Mouse (Mus musculus) liver, embryonic 12.5 days (tissue): ENCODE measurements at regions not wholly inside any gene's neighbourhood (a gene's known extent, or its start where the extent isn't known, plus 50 kb on each side); places are given as distances from the start of the nearest gene placed in this dataset.

Experiments
- ATAC-seq: fragments of 200-750 bp; cut with Nextera tagmentation; 2 replicates; pipeline ENCODE4 v1.8.0; 2017; ENCODE audit warnings: moderate number of reproducible peaks, mild to moderate bottlenecking, moderate library complexity
- H3K27ac ChIP-seq: fragments of 300-500 bp; sonication (generic); 2 replicates; pipeline ENCODE4 v1.5.1; 2016; ENCODE audit warnings: mild to moderate bottlenecking
- H3K27me3 ChIP-seq: fragments of 300-500 bp; sonication (generic); replicated peaks from 2 replicates; pipeline ENCODE4 v1.6.1; 2016; ENCODE audit warnings: mild to moderate bottlenecking, moderate library complexity
- H3K36me3 ChIP-seq: fragments of 300-500 bp; sonication (generic); 2 replicates; pipeline ENCODE4 v1.6.1; 2016; ENCODE audit warnings: mild to moderate bottlenecking, moderate library complexity
- H3K4me1 ChIP-seq: fragments of 300-500 bp; sonication (generic); 2 replicates; pipeline ENCODE4 v1.6.1; 2016
- H3K4me2 ChIP-seq: fragments of 300-500 bp; sonication (generic); 2 replicates; pipeline ENCODE4 v1.6.1; 2016; ENCODE audit warnings: mild to moderate bottlenecking, moderate library complexity
- H3K4me3 ChIP-seq: fragments of 300-500 bp; sonication (generic); 2 replicates; pipeline ENCODE4 v1.5.1; 2016; ENCODE audit warnings: mild to moderate bottlenecking, moderate library complexity
- H3K9ac ChIP-seq: fragments of 300-500 bp; sonication (generic); 2 replicates; pipeline ENCODE4 v1.6.1; 2016; ENCODE audit warnings: mild to moderate bottlenecking, moderate library complexity
- H3K9me3 ChIP-seq: fragments of 300-500 bp; sonication (generic); replicated peaks from 2 replicates; pipeline ENCODE4 v1.6.1; 2016; ENCODE audit warnings: mild to moderate bottlenecking, moderate library complexity
- WGBS: fragments of 180-500 bp; shearing (Covaris S2); methylation state at CpG from one replicate; pipeline ENCODE4 v1.1.7; 2016; ENCODE audit not compliant: insufficient replicate concordance; 5-methylcytosine and 5-hydroxymethylcytosine counted together

DNA sequence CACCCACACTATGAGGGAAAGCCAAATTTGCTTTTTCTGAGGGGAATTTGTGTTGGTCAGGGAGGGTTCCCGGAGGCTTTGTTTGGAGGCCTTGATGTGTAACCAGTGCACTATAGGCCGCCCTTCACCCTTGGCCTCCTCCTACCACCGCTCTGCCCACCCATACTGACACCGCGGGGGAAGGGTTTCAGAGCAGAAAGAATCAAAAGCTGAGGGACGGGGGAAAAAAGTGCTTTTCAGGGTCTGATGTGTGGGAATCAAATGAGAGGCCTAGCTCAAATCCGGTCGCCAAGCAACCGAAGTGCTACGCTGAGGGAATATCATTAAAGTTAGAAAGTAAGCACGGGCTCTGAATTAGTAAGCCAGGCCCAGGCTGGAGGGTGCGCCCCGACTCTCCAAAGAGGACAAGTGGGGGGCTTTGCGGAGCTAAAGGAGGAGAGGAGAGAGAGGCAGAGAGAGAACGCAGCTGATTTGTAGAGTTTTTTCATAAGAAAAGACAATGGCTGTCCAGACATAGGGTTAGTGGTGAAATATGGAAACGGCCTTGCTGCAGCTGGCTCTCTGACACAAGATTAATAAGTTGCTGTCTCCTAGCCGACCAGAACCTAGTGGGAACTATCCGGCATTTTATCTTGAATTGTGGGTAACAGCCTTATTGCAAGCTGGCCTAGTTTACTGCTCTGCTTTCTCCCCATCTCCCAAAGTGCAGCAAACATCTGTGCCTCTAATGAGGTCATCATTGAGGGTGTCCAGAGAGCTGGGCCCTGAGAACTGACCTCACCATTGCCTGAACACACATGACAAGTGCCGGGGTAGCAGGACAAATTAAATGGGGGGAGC is 438.3 kb downstream of the Sox2 start:
- Histone ChIP-seq H3K4me1 (no peaks in the 10 kb centered on the region), H3K4me3 (no peak overlapping the region), H3K27ac (no peak overlapping the region), H3K27me3 (no peaks in the 10 kb centered on the region), H3K4me2 (no peak overlapping the region), H3K9ac (no peak overlapping the region), H3K36me3 (no peaks in the 10 kb centered on the region), H3K9me3 (no peaks in the 10 kb centered on the region)
- 73% methylated on average over 19 of the region's 19 CpGs for WGBS
- ATAC-seq = no peak

DNA sequence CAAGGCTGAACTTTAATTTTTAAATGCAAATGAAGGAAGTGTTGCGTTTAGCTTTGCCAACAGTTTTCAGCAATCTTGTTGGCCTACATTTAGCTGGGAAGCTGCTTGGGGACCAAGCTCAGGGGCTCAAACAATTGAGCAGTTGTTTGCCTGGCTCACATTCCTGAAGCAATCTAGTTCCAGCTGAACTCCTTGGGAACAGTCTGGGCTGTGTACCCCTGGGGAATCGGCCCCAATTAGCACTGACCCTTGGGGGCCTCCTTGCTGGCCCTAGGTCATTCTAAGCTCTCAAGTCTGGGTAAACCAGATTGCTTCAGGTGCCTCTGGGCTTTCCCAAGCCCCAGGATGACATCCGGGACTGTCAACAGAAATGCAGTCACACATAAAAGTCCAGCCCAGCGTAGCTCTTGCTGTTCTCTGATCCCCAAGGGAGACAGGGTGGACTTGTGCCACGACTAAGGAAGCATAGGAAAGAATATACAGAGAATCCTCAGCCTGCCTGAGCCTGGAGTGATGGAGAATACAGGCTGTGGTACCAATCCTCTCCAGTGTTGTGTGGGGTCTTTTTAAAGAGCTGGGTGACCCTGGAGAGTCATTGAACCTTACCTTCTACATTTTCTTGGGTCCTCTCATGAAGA is 440.4 kb downstream of the Sox2 start:
- Histone ChIP-seq H3K36me3 (no peaks in the 10 kb centered on the region), H3K4me3 (no peak overlapping the region), H3K4me2 (no peak overlapping the region), H3K9me3 (no peaks in the 10 kb centered on the region), H3K9ac (no peak overlapping the region), H3K27me3 (no peaks in the 10 kb centered on the region), H3K4me1 (no peaks in the 10 kb centered on the region), H3K27ac (no peak overlapping the region)
- no peak for ATAC-seq
- whole genome bisulfite sequencing = 52% methylated on average over 5 of the region's 5 CpGs

DNA sequence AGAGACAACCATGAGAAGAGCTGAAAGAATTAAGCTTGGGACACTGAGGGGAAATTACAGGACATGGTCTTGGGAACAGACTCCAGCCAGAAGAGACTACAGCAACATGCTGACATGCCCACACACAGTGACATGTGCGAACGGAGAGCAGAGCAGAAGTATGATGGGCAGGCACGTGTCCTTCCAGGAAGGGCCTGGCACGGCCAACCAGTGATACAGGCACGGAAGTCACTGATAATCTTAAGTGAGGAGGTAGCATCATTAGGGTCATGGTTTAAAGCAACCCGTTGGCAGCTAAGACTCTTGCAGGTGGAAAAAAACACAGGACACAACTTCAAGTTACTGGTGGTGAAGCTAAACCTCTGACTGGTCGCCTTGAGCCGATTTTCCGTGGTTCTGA is 442.8 kb downstream of the Sox2 start:
- Histone ChIP-seq H3K4me1 (no peaks in the 10 kb centered on the region), H3K9me3 (no peaks in the 10 kb centered on the region), H3K4me2 (no peak overlapping the region), H3K36me3 (no peaks in the 10 kb centered on the region), H3K27ac (no peak overlapping the region), H3K9ac (no peak overlapping the region), H3K4me3 (no peak overlapping the region), H3K27me3 (no peaks in the 10 kb centered on the region)
- no peak for ATAC-seq
- 71% methylated on average over 9 of the region's 9 CpGs for WGBS

DNA sequence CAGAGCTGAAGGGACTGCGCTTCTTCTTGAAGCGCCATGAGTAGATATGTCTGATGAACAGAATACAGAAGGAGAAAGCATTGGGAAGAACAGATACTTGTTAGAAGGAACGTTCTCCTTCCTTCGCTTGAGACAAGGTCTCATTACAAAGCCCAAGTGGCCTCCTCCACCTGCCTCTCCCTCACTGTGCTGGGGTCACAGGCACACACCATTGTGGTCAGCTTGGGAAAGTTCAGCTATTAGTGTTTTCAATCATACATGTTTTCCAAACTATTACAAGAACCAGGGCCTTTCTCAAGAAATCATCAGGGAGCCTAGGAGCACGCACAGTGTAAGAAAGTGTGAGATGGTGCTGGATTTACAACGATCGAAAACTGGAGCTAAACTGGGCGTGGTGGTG is 445.0 kb downstream of the Sox2 start:
- Histone ChIP-seq H3K27me3 (no peaks in the 10 kb centered on the region), H3K4me2 (no peak overlapping the region), H3K27ac (no peak overlapping the region), H3K4me3 (no peak overlapping the region), H3K9me3 (no peaks in the 10 kb centered on the region), H3K36me3 (no peaks in the 10 kb centered on the region), H3K4me1 (no peaks in the 10 kb centered on the region), H3K9ac (no peak overlapping the region)
- ATAC-seq = no peak
- 77% methylated on average over 8 of the region's 8 CpGs for WGBS

DNA sequence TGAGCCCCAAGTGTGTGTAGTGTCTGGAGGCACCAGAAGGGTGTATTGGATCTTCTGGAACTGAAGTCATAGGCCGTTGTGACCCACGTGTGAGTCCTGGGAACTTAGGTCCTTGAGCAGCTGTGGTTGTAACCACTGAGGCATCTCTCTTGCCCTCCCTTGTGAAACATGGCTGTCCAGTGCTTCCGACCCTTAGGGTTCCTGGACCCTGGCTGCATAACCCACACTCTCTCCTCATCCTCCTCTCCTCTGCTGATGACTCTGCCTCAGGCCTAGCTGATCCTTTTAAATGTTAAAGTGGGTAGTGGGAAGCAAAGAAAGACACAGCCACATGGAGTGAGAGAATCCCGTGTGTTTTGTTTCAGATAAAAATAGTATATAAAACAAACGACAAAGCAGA is 446.2 kb downstream of the Sox2 start:
- no peak overlapping the region for H3K4me2 ChIP-seq
- 70% methylated on average over 5 of the region's 5 CpGs for WGBS

DNA sequence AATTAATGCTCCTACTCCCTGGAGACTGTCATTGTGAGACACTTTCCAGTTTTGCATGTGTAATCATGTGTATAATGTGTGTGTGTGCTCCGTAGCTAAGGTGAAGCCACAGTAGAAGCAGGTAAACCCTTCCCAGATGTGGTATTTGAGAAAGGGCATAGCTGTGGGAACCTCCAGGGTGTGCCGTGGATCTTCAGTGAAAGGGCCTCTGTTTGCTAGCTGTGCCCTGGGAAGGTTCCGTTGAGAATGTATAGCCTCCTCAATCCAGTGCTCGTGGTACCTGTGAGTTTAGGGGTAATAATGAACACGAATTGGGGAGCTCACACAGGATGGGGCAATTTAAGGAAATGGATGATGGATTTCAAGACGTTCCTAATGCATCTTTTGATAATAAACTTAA is 447.6 kb downstream of the Sox2 start:
- ATAC-seq = no peak
- no peaks in the 10 kb centered on the region for H3K36me3 ChIP-seq
- H3K9ac ChIP-seq = no peak overlapping the region
- no peak overlapping the region for H3K4me2 ChIP-seq
- H3K27me3 ChIP-seq = no peaks in the 10 kb centered on the region
- H3K27ac ChIP-seq = no peak overlapping the region
- no peaks in the 10 kb centered on the region for H3K4me1 ChIP-seq
- 66% methylated on average over 6 of the region's 6 CpGs for WGBS
- H3K4me3 ChIP-seq = no peak overlapping the region
- H3K9me3 ChIP-seq = no peaks in the 10 kb centered on the region

More for the DNA sequence above, 446.2 kb downstream of the Sox2 start:
- Histone ChIP-seq H3K4me1 (no peaks in the 10 kb centered on the region), H3K27me3 (no peaks in the 10 kb centered on the region), H3K4me3 (no peak overlapping the region), H3K9ac (no peak overlapping the region), H3K9me3 (no peaks in the 10 kb centered on the region), H3K36me3 (no peaks in the 10 kb centered on the region), H3K27ac (no peak overlapping the region)
- no peak for ATAC-seq

DNA sequence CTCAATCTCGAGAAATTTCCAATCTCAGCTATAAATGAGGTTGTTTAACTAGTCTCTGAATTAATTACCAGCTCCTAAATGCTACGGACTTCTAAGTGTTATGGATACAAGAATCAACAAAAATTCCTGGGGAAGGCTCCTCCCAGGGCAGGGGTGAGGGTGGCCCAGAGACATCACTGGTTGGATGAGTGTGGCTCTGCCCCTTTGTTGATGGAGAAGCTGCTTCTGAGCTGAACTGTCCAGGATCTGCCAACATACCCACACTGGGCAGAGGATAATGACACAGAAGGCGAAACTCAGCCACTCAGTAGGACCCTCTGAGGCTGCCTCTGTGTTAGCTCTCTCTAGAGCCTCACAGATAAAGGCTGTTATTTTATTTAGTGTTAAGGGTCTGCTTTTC is 449.0 kb downstream of the Sox2 start:
- H3K4me1 ChIP-seq = no peaks in the 10 kb centered on the region
- no peaks in the 10 kb centered on the region for H3K36me3 ChIP-seq
- H3K4me3 ChIP-seq = no peak overlapping the region
- ATAC-seq = no peak
- no peak overlapping the region for H3K4me2 ChIP-seq
- WGBS = 39% methylated on average over 3 of the region's 3 CpGs
- H3K9me3 ChIP-seq = no peaks in the 10 kb centered on the region
- no peaks in the 10 kb centered on the region for H3K27me3 ChIP-seq
- H3K9ac ChIP-seq = no peak overlapping the region
- no peak overlapping the region for H3K27ac ChIP-seq

DNA sequence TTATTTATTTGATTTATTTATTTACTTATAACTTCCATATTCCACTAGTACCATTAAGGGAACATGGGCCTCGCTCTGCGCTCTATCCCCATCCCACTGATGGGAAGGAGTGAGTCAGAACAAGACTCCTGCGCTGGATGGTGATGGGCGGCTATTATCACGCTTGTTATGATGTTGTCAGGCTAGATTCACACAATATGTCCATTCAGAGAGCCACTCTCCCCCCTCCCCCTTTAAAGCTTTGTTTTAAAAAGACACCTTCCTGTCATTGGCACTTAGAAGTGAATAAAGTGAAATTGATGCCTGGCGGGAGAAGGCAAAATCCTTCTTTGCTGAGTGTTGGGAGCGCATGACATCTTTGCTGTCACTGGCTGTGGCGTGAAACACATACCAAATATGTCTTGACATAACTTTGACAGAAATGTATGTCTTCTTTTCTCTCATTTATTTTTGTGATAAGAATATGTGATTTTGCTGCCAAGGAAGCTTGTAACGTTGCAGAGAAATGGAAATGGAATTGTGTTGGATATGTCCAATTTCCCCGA is 449.7 kb downstream of the Sox2 start:
- Histone ChIP-seq H3K36me3 (no peaks in the 10 kb centered on the region), H3K9ac (no peak overlapping the region), H3K9me3 (no peaks in the 10 kb centered on the region), H3K4me2 (no peak overlapping the region), H3K4me3 (no peak overlapping the region), H3K27me3 (no peaks in the 10 kb centered on the region), H3K27ac (no peak overlapping the region), H3K4me1 (no peaks in the 10 kb centered on the region)
- ATAC-seq = no peak
- 74% methylated on average over 10 of the region's 10 CpGs for whole genome bisulfite sequencing

DNA sequence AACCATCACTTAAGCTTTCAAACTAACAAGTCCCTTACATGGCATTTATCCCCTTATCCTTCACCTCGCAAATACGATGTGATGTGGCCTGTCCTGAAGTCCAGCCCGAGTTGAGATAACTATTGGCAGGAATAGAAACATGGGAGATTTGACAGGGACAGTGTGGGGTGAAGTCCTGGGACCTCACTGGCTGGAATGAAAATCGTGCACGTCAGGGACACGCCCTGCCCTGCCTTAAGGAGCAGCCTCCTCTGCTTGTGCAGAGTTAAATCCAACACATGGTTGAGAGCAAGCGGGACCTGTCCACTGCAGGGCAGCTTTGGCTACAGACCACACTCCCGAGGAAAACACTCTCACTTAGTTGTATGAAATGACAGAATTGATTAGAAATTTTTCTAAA is 451.1 kb downstream of the Sox2 start:
- H3K9ac ChIP-seq = no peak overlapping the region
- H3K36me3 ChIP-seq = no peaks in the 10 kb centered on the region
- H3K4me1 ChIP-seq = no peaks in the 10 kb centered on the region
- no peak overlapping the region for H3K27ac ChIP-seq
- no peak overlapping the region for H3K4me2 ChIP-seq
- no peak for ATAC-seq
- 66% methylated on average over 8 of the region's 8 CpGs for WGBS
- no peak overlapping the region for H3K4me3 ChIP-seq
- H3K27me3 ChIP-seq = no peaks in the 10 kb centered on the region
- no peaks in the 10 kb centered on the region for H3K9me3 ChIP-seq

DNA sequence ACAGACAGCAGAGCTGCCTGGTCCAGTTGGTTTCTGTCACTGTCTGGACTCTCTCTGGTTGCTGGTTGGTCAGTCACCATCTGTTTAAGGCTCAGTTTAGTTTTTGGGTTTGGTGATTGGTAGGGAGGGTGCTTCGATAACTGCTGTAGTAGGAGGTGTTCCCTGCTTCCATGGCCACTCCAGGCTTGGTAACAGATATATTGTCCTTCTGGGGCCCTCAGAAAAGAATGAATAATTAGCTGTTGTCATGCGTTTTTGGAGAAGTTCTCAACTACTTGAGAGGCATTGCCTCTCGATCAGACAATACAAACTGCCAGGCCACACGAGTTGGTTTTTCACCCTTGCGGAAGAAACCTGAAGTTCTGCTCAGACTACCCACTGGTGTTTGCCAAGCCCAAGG is 451.7 kb downstream of the Sox2 start:
- no peak overlapping the region for H3K4me3 ChIP-seq
- H3K27me3 ChIP-seq = no peaks in the 10 kb centered on the region
- WGBS = 68% methylated on average over 5 of the region's 5 CpGs
- no peak overlapping the region for H3K27ac ChIP-seq
- ATAC-seq = no peak
- no peak overlapping the region for H3K9ac ChIP-seq
- H3K9me3 ChIP-seq = no peaks in the 10 kb centered on the region
- no peaks in the 10 kb centered on the region for H3K4me1 ChIP-seq
- no peaks in the 10 kb centered on the region for H3K36me3 ChIP-seq
- no peak overlapping the region for H3K4me2 ChIP-seq

DNA sequence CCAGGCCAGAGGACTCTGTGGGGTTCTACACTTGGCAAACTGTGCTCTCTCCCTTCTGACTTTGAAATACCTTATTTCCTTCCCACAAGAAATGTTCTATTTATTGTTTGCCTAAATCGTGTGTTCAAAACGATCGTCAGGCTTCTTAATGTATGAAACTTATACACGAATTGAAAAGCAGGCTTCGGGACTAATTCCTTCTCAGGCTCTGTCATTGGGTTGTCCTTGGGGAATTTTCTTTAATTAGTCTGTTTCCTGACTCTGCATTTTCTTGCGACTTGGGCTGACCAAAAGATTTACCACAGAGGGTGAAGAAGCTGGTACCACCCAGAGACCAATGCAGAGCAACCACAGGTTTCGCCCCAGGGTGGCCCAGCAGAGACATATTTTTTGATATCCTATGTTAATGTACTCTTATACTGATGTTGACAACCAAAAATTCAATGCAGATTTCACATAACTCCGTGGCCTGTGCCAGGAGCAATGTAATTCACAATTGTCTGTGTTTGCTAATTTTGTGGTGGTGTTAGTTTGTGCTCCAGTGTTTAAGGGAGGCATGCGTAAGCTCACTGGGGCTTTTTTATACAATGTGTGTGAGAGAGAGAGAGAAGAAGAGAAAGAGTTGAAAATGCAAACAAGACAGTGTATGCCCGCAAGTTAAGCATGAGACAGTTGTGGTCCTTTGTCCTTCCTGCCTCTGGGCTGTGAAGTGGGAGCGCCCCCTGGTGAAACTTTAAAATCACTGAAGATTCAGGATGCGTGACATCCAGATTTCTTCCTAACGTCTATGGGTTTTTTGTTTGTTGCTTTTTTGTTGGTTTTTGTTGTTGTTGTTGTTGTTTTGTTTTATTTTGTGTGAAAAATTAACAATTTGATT is 452.7 kb downstream of the Sox2 start:
- Histone ChIP-seq H3K4me2 (no peak overlapping the region), H3K27me3 (no peaks in the 10 kb centered on the region), H3K4me3 (no peak overlapping the region), H3K9ac (no peak overlapping the region), H3K27ac (no peak overlapping the region), H3K9me3 (no peaks in the 10 kb centered on the region), H3K36me3 (no peaks in the 10 kb centered on the region), H3K4me1 (no peaks in the 10 kb centered on the region)
- WGBS = 50% methylated on average over 13 of the region's 13 CpGs
- no peak for ATAC-seq

DNA sequence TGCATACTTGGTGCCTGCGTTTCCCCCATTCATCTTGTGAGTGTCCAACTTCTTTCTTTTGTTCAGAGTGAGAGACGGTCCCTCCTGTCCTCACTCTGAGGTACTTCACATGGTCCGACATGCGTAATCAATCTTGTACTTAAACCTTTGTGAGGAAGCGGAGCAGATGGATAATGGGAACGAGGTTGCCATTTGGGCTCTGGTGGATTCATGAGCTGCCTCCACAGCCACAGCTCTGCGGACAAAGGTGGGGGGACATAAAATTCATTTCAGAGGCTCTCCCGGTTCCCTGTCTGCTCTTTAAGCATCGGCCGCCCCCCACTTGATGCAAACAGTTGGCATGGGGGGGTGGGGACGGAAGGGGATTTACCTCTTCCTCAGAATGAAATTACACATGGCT is 454.7 kb downstream of the Sox2 start:
- 79% methylated on average over 11 of the region's 11 CpGs for WGBS
- no peaks in the 10 kb centered on the region for H3K36me3 ChIP-seq
- H3K9me3 ChIP-seq = no peaks in the 10 kb centered on the region
- H3K27ac ChIP-seq = no peak overlapping the region
- no peak for ATAC-seq
- H3K27me3 ChIP-seq = no peaks in the 10 kb centered on the region
- H3K9ac ChIP-seq = no peak overlapping the region
- H3K4me1 ChIP-seq = no peaks in the 10 kb centered on the region
- no peak overlapping the region for H3K4me2 ChIP-seq
- H3K4me3 ChIP-seq = no peak overlapping the region
